ENCODE assay signal across 26 mouse cellular contexts in genomic region chr8:119385854-119386253, GRCm38 (mm10). TPM values are rescaled to one million over a fixed set of nuclear protein-coding genes. Genes with fewer than 3 reads are reported as not detected.
DNase-seq lines count a peak whose midpoint lies in the region; ATAC-seq and TF ChIP-seq lines count a peak whose summit lies in the region.
"Had no signal": no experiment of that assay in that cellular context is flagged by ENCODE, and none has a peak within 500 bp of the region (broad histone marks: within the 10 kb centered on the region; RNA-seq: fewer than 3 reads in every experiment).

No protein-coding gene starts in this region.

- no peak overlapping the region for H3K4me3 ChIP-seq in thymus, adult 2 months (ENCODE audit: control insufficient read depth, insufficient read depth, low read length)
- H3K4me3 ChIP-seq: embryonic facial prominence, embryonic 13.5 days; embryonic facial prominence, embryonic 15.5 days; erythroblast, embryonic 14.5 days; forebrain, embryonic 10.5 days; forebrain, embryonic 12.5 days had no signal

- no peak for TF ChIP-seq POLR2A in thymus, adult 2 months (IDR thresholded peaks at IDR 0.05; ENCODE audit: control insufficient read depth, extremely low read depth, insufficient read depth, low read length, poor library complexity)

- H3K4me1 ChIP-seq in thymus, adult 2 months (replicated peaks; ENCODE audit: control insufficient read depth, insufficient read depth, low read length), result no peaks in the 10 kb centered on the region
- H3K4me1 ChIP-seq: embryonic facial prominence, embryonic 13.5 days; embryonic facial prominence, embryonic 15.5 days; forebrain, embryonic 10.5 days; forebrain, embryonic 12.5 days had no signal

- DNase-seq in 416B (ENCODE audit: low read depth), result peak; percentile 51
- DNase-seq in thymus, adult 2 months, result no peak
- no peak for DNase-seq in urinary bladder, postnatal 36 days (ENCODE audit: low spot score in 2 of 2)
- DNase-seq: adrenal gland, adult 8-10 months; adrenal gland, postnatal 14 days; adrenal gland, postnatal 36 days; B cell, adult 2 months; cerebellum, adult 11-12 months; cerebellum, adult 2 months; cerebellum, adult 9-10 months; cerebellum, postnatal 10 days; cerebellum, postnatal 25 days; embryo, embryonic 11 days had no signal

- ATAC-seq in common myeloid progenitor, adult 5-6 weeks (replicated peaks; ENCODE audit: low read depth, poor library complexity, severe bottlenecking), result peak; percentile 47; the same call in 1 of the 2 replicates
- ATAC-seq in megakaryocyte progenitor cell, adult 5-6 weeks (replicated peaks; ENCODE audit: poor library complexity), result peak; percentile 77
- ATAC-seq: activated CD4-positive, CD25-positive, alpha-beta regulatory T cell, adult 4 months; CD4-positive, CD25-positive, alpha-beta regulatory T cell, adult 4 months; forebrain, embryonic 14.5 days; forebrain, embryonic 16.5 days; Patski had no signal

- H3K36me3 ChIP-seq in thymus, adult 2 months (ENCODE audit: control insufficient read depth, insufficient read depth, low read length), result no peaks in the 10 kb centered on the region
- H3K36me3 ChIP-seq: embryonic facial prominence, embryonic 13.5 days; embryonic facial prominence, embryonic 15.5 days; forebrain, embryonic 10.5 days; forebrain, embryonic 12.5 days; G1E had no signal

- no peak overlapping the region for H3K27ac ChIP-seq in thymus, adult 2 months (ENCODE audit: control insufficient read depth, insufficient read depth, low read length)
- H3K27ac ChIP-seq: embryonic facial prominence, embryonic 13.5 days; embryonic facial prominence, embryonic 15.5 days; forebrain, embryonic 10.5 days; forebrain, embryonic 12.5 days had no signal

- 76% methylated on average over 6 of the region's 6 CpGs for WGBS in thymus, adult 2 months

- no peaks in the 10 kb centered on the region for H3K27me3 ChIP-seq in thymus, adult 2 months (ENCODE audit: control insufficient read depth, insufficient read depth, low read length)
- H3K27me3 ChIP-seq: embryonic facial prominence, embryonic 13.5 days; embryonic facial prominence, embryonic 15.5 days had no signal

- TF ChIP-seq CTCF in thymus, adult 2 months (IDR thresholded peaks at IDR 0.05; ENCODE audit: borderline replicate concordance, control insufficient read depth, extremely low read depth, insufficient read depth, low read length, poor library complexity), result no peak

RNA-seq across cellular contexts. Expression of gene Mlycd, which starts 8.8 kb away (rescaled TPM):
- total RNA-seq in common myeloid progenitor, adult 5-6 weeks (2017), result 8.1 and 12.0 TPM in 2 replicates
- total RNA-seq in megakaryocyte progenitor cell, adult 5-6 weeks (2015), result 6.4 and 7.7 TPM in 2 replicates
- total RNA-seq in megakaryocyte progenitor cell, adult 5-6 weeks (2017), result 6.5 and 7.8 TPM in 2 replicates
- polyA plus RNA-seq in thymus, adult 2 months (2012; rRNA removed), result 20.7 and 22.1 TPM in 2 replicates

RNA-seq across cellular contexts. Expression of gene Hsbp1, which starts 41.6 kb away (rescaled TPM):
- total RNA-seq in common myeloid progenitor, adult 5-6 weeks (2017), result 80.3 and 97.3 TPM in 2 replicates
- 162 TPM in 2 replicates for total RNA-seq in megakaryocyte progenitor cell, adult 5-6 weeks (2015)
- 82.7 and 83.3 TPM in 2 replicates for total RNA-seq in megakaryocyte progenitor cell, adult 5-6 weeks (2017)
- 98.3 and 103 TPM in 2 replicates for polyA plus RNA-seq in thymus, adult 2 months (2012; rRNA removed)

RNA-seq across cellular contexts. Expression of gene Osgin1, which starts 48.1 kb away (rescaled TPM):
- not detected in 2 replicates for total RNA-seq in common myeloid progenitor, adult 5-6 weeks (2017)
- 0.25 and 1.6 TPM in 2 replicates for total RNA-seq in megakaryocyte progenitor cell, adult 5-6 weeks (2015)
- total RNA-seq in megakaryocyte progenitor cell, adult 5-6 weeks (2017), result 0.95 and 4.1 TPM in 2 replicates
- 7.7 and 7.8 TPM in 2 replicates for polyA plus RNA-seq in thymus, adult 2 months (2012; rRNA removed)
